In genomic region chr1:155400056-155400455, GRCm38 (mm10) we compare ENCODE assay signal across 27 mouse cellular contexts. TPM values are rescaled to one million over a fixed set of nuclear protein-coding genes. Genes with fewer than 3 reads are reported as not detected.
DNase-seq lines count a peak whose midpoint lies in the region; ATAC-seq and TF ChIP-seq lines count a peak whose summit lies in the region.
"Had no signal": no experiment of that assay in that cellular context is flagged by ENCODE, and none has a peak within 500 bp of the region (broad histone marks: within the 10 kb centered on the region; RNA-seq: fewer than 3 reads in every experiment).

No protein-coding gene starts in this region.

- peak overlapping the region; percentile 54; the same call in 1 of the 2 replicates for H3K27ac ChIP-seq in gastrocnemius, adult 2 months
- H3K27ac ChIP-seq in liver, embryonic 11.5 days (ENCODE audit: low read depth, low read length), result no peak overlapping the region
- H3K27ac ChIP-seq: embryonic facial prominence, embryonic 13.5 days; embryonic facial prominence, embryonic 15.5 days; forebrain, embryonic 10.5 days; forebrain, embryonic 12.5 days had no signal

- H3K27me3 ChIP-seq in liver, embryonic 11.5 days (replicated peaks; ENCODE audit: control insufficient read depth, insufficient read depth, low read length), result no peaks in the 10 kb centered on the region
- H3K27me3 ChIP-seq: CH12.LX; embryonic facial prominence, embryonic 13.5 days; embryonic facial prominence, embryonic 15.5 days; forebrain, embryonic 12.5 days; Patski had no signal

- DNase-seq in gastrocnemius, adult 2 months, result no peak
- no peak for DNase-seq in gastrocnemius, postnatal 4 days (ENCODE audit: low spot score in 2 of 2)
- DNase-seq in liver, embryonic 11.5 days (ENCODE audit: low spot score), result peak; percentile 17
- no peak for DNase-seq in liver
- DNase-seq in lung, postnatal 25 days (ENCODE audit: low spot score), result no peak
- DNase-seq: adrenal gland, adult 8-10 months; adrenal gland, postnatal 14 days; adrenal gland, postnatal 36 days; B cell, adult 2 months; cerebellum, adult 11-12 months; cerebellum, adult 2 months; cerebellum, adult 9-10 months; cerebellum, postnatal 25 days; embryo, embryonic 11 days had no signal

- intact Hi-C loops in gastrocnemius, adult 2 months (cut with DNase I), result no loop called here

- no peak overlapping the region for H3K9ac ChIP-seq in liver, embryonic 11.5 days (ENCODE audit: low read depth, low read length)
- H3K9ac ChIP-seq: embryonic facial prominence, embryonic 13.5 days; embryonic facial prominence, embryonic 15.5 days; forebrain, embryonic 12.5 days had no signal

- no peak overlapping the region for H3K4me2 ChIP-seq in liver, embryonic 11.5 days
- H3K4me2 ChIP-seq: embryonic facial prominence, embryonic 13.5 days; embryonic facial prominence, embryonic 15.5 days; forebrain, embryonic 12.5 days had no signal

- WGBS in liver, embryonic 11.5 days, result 76% methylated on average over 4 of the region's 4 CpGs

- no peak for TF ChIP-seq CTCF in gastrocnemius, adult 2 months (IDR thresholded peaks at IDR 0.05)

- no peaks in the 10 kb centered on the region for H3K36me3 ChIP-seq in liver, embryonic 11.5 days (ENCODE audit: control insufficient read depth, insufficient read depth, low read length)
- H3K36me3 ChIP-seq: embryonic facial prominence, embryonic 13.5 days; embryonic facial prominence, embryonic 15.5 days had no signal

- no peak overlapping the region for H3K4me3 ChIP-seq in gastrocnemius, adult 2 months
- H3K4me3 ChIP-seq in liver, embryonic 11.5 days (ENCODE audit: low read depth, low read length), result no peak overlapping the region
- H3K4me3 ChIP-seq: embryonic facial prominence, embryonic 13.5 days; embryonic facial prominence, embryonic 15.5 days; erythroblast, embryonic 14.5 days; forebrain, embryonic 10.5 days; forebrain, embryonic 12.5 days had no signal

- no peaks in the 10 kb centered on the region for H3K9me3 ChIP-seq in liver, embryonic 11.5 days (ENCODE audit: control insufficient read depth, low read length)
- H3K9me3 ChIP-seq: embryonic facial prominence, embryonic 13.5 days; embryonic facial prominence, embryonic 15.5 days; G1E had no signal

- no peaks in the 10 kb centered on the region for H3K4me1 ChIP-seq in liver, embryonic 11.5 days (replicated peaks; ENCODE audit: control insufficient read depth, insufficient read depth, low read length)
- H3K4me1 ChIP-seq: embryonic facial prominence, embryonic 13.5 days; embryonic facial prominence, embryonic 15.5 days; forebrain, embryonic 10.5 days had no signal

- ATAC-seq in liver, embryonic 11.5 days (replicated peaks; ENCODE audit: low FRiP score), result no peak
- peak; percentile 71; the same call in 1 of the 2 replicates for ATAC-seq in common myeloid progenitor, adult 5-6 weeks (replicated peaks; ENCODE audit: low read depth, poor library complexity, severe bottlenecking)
- peak; percentile 82 for ATAC-seq in megakaryocyte-erythroid progenitor cell, adult 5-6 weeks (replicated peaks; ENCODE audit: low FRiP score, low TSS enrichment, poor library complexity, severe bottlenecking)
- ATAC-seq: activated CD4-positive, CD25-positive, alpha-beta regulatory T cell, adult 4 months; CD4-positive, CD25-positive, alpha-beta regulatory T cell, adult 4 months; forebrain, embryonic 14.5 days; Patski had no signal

RNA-seq across cellular contexts. Expression of gene Xpr1, which starts 17.2 kb away (rescaled TPM):
- 10 to 100 TPM; 39.5 to 62.2 TPM for total RNA-seq in gastrocnemius, adult 2 months (2021)
- total RNA-seq in gastrocnemius, postnatal 4 days (2021), result 10 to 100 TPM; 18.8 to 21.5 TPM
- polyA plus RNA-seq in liver, embryonic 11.5 days (2014; fragmentation: Nextera tagmentation; extraction: Ambion mirVana), result 5.3 and 8.0 TPM in 2 replicates
- 29.2 and 34.1 TPM in 2 replicates for total RNA-seq in common myeloid progenitor, adult 5-6 weeks (2017)
- total RNA-seq in megakaryocyte-erythroid progenitor cell, adult 5-6 weeks (2014; fragmentation: Nextera tagmentation), result 44.5 and 50.1 TPM in 2 replicates
- 25.0 and 34.3 TPM in 2 replicates for total RNA-seq in megakaryocyte-erythroid progenitor cell, adult 5-6 weeks (2017)
